Mouse (Mus musculus): ENCODE measurements around the gene Ndel1. TPM values are rescaled to one million over a fixed set of nuclear protein-coding genes. Genes with fewer than 3 reads are reported as not detected.

The Ndel1 gene
- total and polyA plus RNA-seq, 3 experiments, result 31.1 to 46.9 (median 35.2) TPM

GRCm38 (mm10) chr11:68811881-68812577 lies 59.6 kb downstream of the Ndel1 start:
- Histone ChIP-seq H3K4me1 (ENCODE audit: control insufficient read depth in 1 of 2, insufficient read depth in 2 of 2) (no peaks in the 10 kb centered on the region), H3K27ac (ENCODE audit: insufficient read depth, low read depth) (no peak overlapping the region), H3K9ac (ENCODE audit: insufficient read depth, low read depth) (no peak overlapping the region), H3K79me2 (replicated peaks; ENCODE audit: control insufficient read depth, extremely low read depth, insufficient read depth, poor library complexity, severe bottlenecking) (no peaks in the 10 kb centered on the region), H3K9me3 (replicated peaks; ENCODE audit: low read length) (no peaks in the 10 kb centered on the region), H3K36me3 (replicated peaks in 1 of 2; ENCODE audit: control insufficient read depth in 1 of 2, insufficient read depth in 1 of 2, low read length in 1 of 2) (peaks cover 10 to 76% of the 10 kb centered on the region in 2 experiments), H3K4me3 (replicated peaks in 1 of 3; ENCODE audit: low read depth in 2 of 3, low read length in 2 of 3, poor library complexity in 1 of 3) (no peak overlapping the region), H3K4me2 (ENCODE audit: insufficient read depth, low read depth, poor library complexity, severe bottlenecking) (no peak overlapping the region), H3K27me3 (replicated peaks) (no peaks in the 10 kb centered on the region)
- dilution Hi-C loops (cut with MboI; ENCODE audit: extremely low pct_ligation_motif_present, extremely low pct_unique_long_range_greater_than_20kb, low sequenced_read_pairs) (no loop called here), in situ Hi-C loops (cut with MboI; ENCODE audit: low pct_ligation_motif_present, low pct_unique_long_range_greater_than_20kb, low sequenced_read_pairs) (no loop called here)
- no peak for DNase-seq (ENCODE audit: extremely low read depth)
- no peak for TF ChIP-seq MEF2A (IDR thresholded peaks at IDR 0.05; ENCODE audit: borderline replicate concordance, low read depth, low read length)
- no peak for TF ChIP-seq TBP (conservative IDR thresholded peaks at IDR 0.05; ENCODE audit: low read depth, low read length)
- TF ChIP-seq EP300 (IDR thresholded peaks at IDR 0.05; ENCODE audit: low read length), result no peak
- TF ChIP-seq CTCF (conservative IDR thresholded peaks at IDR 0.05 in 1 of 2, IDR thresholded peaks at IDR 0.05 in 1 of 2; ENCODE audit: low read depth in 2 of 2, low read length in 2 of 2), result no peak
- no peak for TF ChIP-seq PAX5 (IDR thresholded peaks at IDR 0.05; ENCODE audit: low read length)
- TF ChIP-seq E2F4 (IDR thresholded peaks at IDR 0.05; ENCODE audit: insufficient replicate concordance, low read depth, low read length), result no peak
- no peak for TF ChIP-seq NELFE (IDR thresholded peaks at IDR 0.05; ENCODE audit: low read depth, low read length)
- TF ChIP-seq POLR2A (IDR thresholded peaks at IDR 0.05; ENCODE audit: low read depth, low read length), result no peak
- no peak for TF ChIP-seq MAX (IDR thresholded peaks at IDR 0.05; ENCODE audit: low read length)
- no peak for TF ChIP-seq CHD1 (IDR thresholded peaks at IDR 0.05; ENCODE audit: low read depth, low read length)
- TF ChIP-seq JUN (IDR thresholded peaks at IDR 0.05; ENCODE audit: insufficient read depth, low read depth, low read length), result no peak
- no peak for TF ChIP-seq JUND (conservative IDR thresholded peaks at IDR 0.05; ENCODE audit: low read depth, low read length)
- no peak for TF ChIP-seq KAT2A (IDR thresholded peaks at IDR 0.05; ENCODE audit: insufficient replicate concordance, low read length)
- TF ChIP-seq CHD2 (IDR thresholded peaks at IDR 0.05; ENCODE audit: low read length), result no peak

- peaks cover 5 to 61% of the 10 kb centered on the region in 2 experiments for H3K36me3 ChIP-seq (replicated peaks in 1 of 2; ENCODE audit: control insufficient read depth in 1 of 2, insufficient read depth in 1 of 2, low read length in 1 of 2)
- TF ChIP-seq NELFE (IDR thresholded peaks at IDR 0.05; ENCODE audit: low read depth, low read length) (peak; percentile 41; the same call in 1 of the 2 replicates), USF1 (IDR thresholded peaks at IDR 0.05; ENCODE audit: low read depth, low read length) (no peak), SMC3 (IDR thresholded peaks at IDR 0.05; ENCODE audit: low read depth, low read length) (peak; percentile 89), CHD2 (IDR thresholded peaks at IDR 0.05; ENCODE audit: low read length) (0 out of 2 replicates have a peak, but pooled peaks have one; percentile 30), ZMIZ1 (IDR thresholded peaks at IDR 0.05; ENCODE audit: low read depth, low read length) (no peak), ZC3H11A (IDR thresholded peaks at IDR 0.05; ENCODE audit: low read depth, low read length) (0 out of 2 replicates have a peak, but pooled peaks have one; percentile 11), ETS1 (conservative IDR thresholded peaks at IDR 0.05; ENCODE audit: low read depth, low read length) (no peak), EP300 (IDR thresholded peaks at IDR 0.05; ENCODE audit: low read length) (no peak), CTCF (conservative IDR thresholded peaks at IDR 0.05 in 1 of 2, IDR thresholded peaks at IDR 0.05 in 1 of 2; ENCODE audit: low read depth in 2 of 2, low read length in 2 of 2) (peak; percentile 95 to 100), KAT2A (IDR thresholded peaks at IDR 0.05; ENCODE audit: insufficient replicate concordance, low read length) (no peak), MAZ (IDR thresholded peaks at IDR 0.05; ENCODE audit: low read depth, low read length) (no peak), MEF2A (IDR thresholded peaks at IDR 0.05; ENCODE audit: borderline replicate concordance, low read depth, low read length) (no peak), RAD21 (IDR thresholded peaks at IDR 0.05; ENCODE audit: low read depth, low read length) (peak; percentile 80), JUN (IDR thresholded peaks at IDR 0.05; ENCODE audit: insufficient read depth, low read depth, low read length) (no peak), E2F4 (IDR thresholded peaks at IDR 0.05; ENCODE audit: insufficient replicate concordance, low read depth, low read length) (no peak), POLR2A (IDR thresholded peaks at IDR 0.05; ENCODE audit: low read depth, low read length) (no peak), SIN3A (IDR thresholded peaks at IDR 0.05; ENCODE audit: low read length) (no peak), PAX5 (IDR thresholded peaks at IDR 0.05; ENCODE audit: low read length) (no peak)
- in situ Hi-C loops (cut with MboI; ENCODE audit: low pct_ligation_motif_present, low pct_unique_long_range_greater_than_20kb, low sequenced_read_pairs), result loop anchor here (10.0 kb wide), 2 partner anchors 53 to 223 kb away; partner anchors contain the start of gene Ccdc42
These were observed 63.9 kb downstream of the Ndel1 start for GRCm38 (mm10) chr11:68807787-68808186.

More at GRCm38 (mm10) chr11:68807787-68808186, 63.9 kb downstream of the Ndel1 start:
- peak; percentile 70 for DNase-seq (ENCODE audit: extremely low read depth)
- H3K9ac ChIP-seq (ENCODE audit: insufficient read depth, low read depth), result no peak overlapping the region
- no peaks in the 10 kb centered on the region for H3K9me3 ChIP-seq (replicated peaks; ENCODE audit: low read length)
- H3K27me3 ChIP-seq (replicated peaks), result no peaks in the 10 kb centered on the region
- H3K4me1 ChIP-seq (ENCODE audit: control insufficient read depth in 1 of 2, insufficient read depth in 2 of 2), result no peaks in the 10 kb centered on the region
- no peak overlapping the region for H3K27ac ChIP-seq (ENCODE audit: insufficient read depth, low read depth)
- dilution Hi-C loops (cut with MboI; ENCODE audit: extremely low pct_ligation_motif_present, extremely low pct_unique_long_range_greater_than_20kb, low sequenced_read_pairs), result no loop called here
- H3K79me2 ChIP-seq (replicated peaks; ENCODE audit: control insufficient read depth, extremely low read depth, insufficient read depth, poor library complexity, severe bottlenecking), result no peaks in the 10 kb centered on the region
- H3K4me3 ChIP-seq (replicated peaks in 1 of 3; ENCODE audit: low read depth in 2 of 3, low read length in 2 of 3, poor library complexity in 1 of 3), result no peak overlapping the region
- no peak overlapping the region for H3K4me2 ChIP-seq (ENCODE audit: insufficient read depth, low read depth, poor library complexity, severe bottlenecking)
